Mouse (Mus musculus) ES-Bruce4 (cell line): ENCODE results near the gene Gsta3.

Experiments used
- CTCF ChIP-seq: IDR thresholded peaks from one replicate; pipeline ENCODE4 v1.8.1; 2011; ENCODE audit warnings: low read depth, low read length
- EP300 ChIP-seq: IDR thresholded peaks from 2 replicates; pipeline ENCODE4 v1.6.1; 2011; ENCODE audit warnings: low read depth, low read length; ENCODE audit not compliant: insufficient read depth
- POLR2A ChIP-seq: IDR thresholded peaks from one replicate; pipeline ENCODE4 v1.8.1; 2011; ENCODE audit warnings: low read length; ENCODE audit not compliant: insufficient read depth

DNA sequence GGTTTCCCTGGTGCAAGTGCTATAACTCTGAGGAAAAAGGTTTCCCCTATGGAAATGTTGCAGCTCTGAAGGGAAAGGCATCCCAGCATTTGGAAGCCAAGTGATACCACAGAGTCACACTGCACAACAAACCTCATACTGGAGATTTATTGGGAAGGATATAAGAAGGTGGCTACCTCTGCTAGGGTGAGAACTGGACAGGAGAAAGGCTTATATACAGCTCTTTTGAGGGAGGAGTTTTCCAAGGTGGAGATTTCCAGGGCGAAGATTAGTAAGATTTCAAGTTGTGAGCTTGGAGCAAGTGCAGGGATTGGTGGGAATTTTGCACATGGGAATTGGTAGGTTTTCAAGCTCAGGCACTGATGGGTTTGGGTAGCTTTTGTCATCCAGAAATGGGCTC is 707 bp downstream of the Gsta3 start:
- TF ChIP-seq CTCF, result no peak
- TF ChIP-seq POLR2A, result no peak
- TF ChIP-seq EP300, result no peak
